ENCODE assay signal across 20 mouse cellular contexts in genomic region chr3:28524562-28524961, GRCm38 (mm10).
DNase-seq lines count a peak whose midpoint lies in the region; ATAC-seq and TF ChIP-seq lines count a peak whose summit lies in the region.
"Had no signal": no experiment of that assay in that cellular context is flagged by ENCODE, and none has a peak within 500 bp of the region (broad histone marks: within the 10 kb centered on the region; RNA-seq: fewer than 3 reads in every experiment).

No protein-coding gene starts in this region.

- no peak for TF ChIP-seq CTCF in heart, postnatal 0 days (IDR thresholded peaks at IDR 0.05; ENCODE audit: low read depth)
- TF ChIP-seq CTCF in embryonic fibroblast, embryonic 13.5 days (IDR thresholded peaks at IDR 0.05; ENCODE audit: borderline replicate concordance, insufficient read depth, low read length), result no peak

- H3K36me3 ChIP-seq in heart, postnatal 0 days (replicated peaks; ENCODE audit: control insufficient read depth, insufficient read depth, low read length), result no peaks in the 10 kb centered on the region
- no peaks in the 10 kb centered on the region for H3K36me3 ChIP-seq in heart, embryonic 11.5 days (ENCODE audit: control insufficient read depth, insufficient read depth, low read length)
- no peaks in the 10 kb centered on the region for H3K36me3 ChIP-seq in intestine, embryonic 16.5 days (ENCODE audit: control insufficient read depth, insufficient read depth, low read length)
- H3K36me3 ChIP-seq: embryonic facial prominence, embryonic 13.5 days; G1E; hindbrain, embryonic 13.5 days had no signal

- no peaks in the 10 kb centered on the region for H3K9me3 ChIP-seq in heart, postnatal 0 days (replicated peaks; ENCODE audit: control insufficient read depth, low read length)
- no peaks in the 10 kb centered on the region for H3K9me3 ChIP-seq in heart, embryonic 11.5 days (replicated peaks; ENCODE audit: control insufficient read depth, low read length)
- no peaks in the 10 kb centered on the region for H3K9me3 ChIP-seq in intestine, embryonic 16.5 days (ENCODE audit: control insufficient read depth, low read length)
- H3K9me3 ChIP-seq: embryonic facial prominence, embryonic 13.5 days; G1E; hindbrain, embryonic 13.5 days had no signal

- no peak overlapping the region for H3K4me2 ChIP-seq in heart, postnatal 0 days (ENCODE audit: low read depth, low read length)
- H3K4me2 ChIP-seq in heart, embryonic 11.5 days, result no peak overlapping the region
- H3K4me2 ChIP-seq in intestine, embryonic 16.5 days (ENCODE audit: low read depth, low read length), result no peak overlapping the region
- H3K4me2 ChIP-seq: embryonic facial prominence, embryonic 13.5 days; hindbrain, embryonic 13.5 days had no signal

- 77% methylated on average over 3 of the region's 3 CpGs for WGBS in heart, postnatal 0 days
- WGBS in heart, embryonic 11.5 days (ENCODE audit: insufficient replicate concordance), result 84% methylated on average over 3 of the region's 3 CpGs
- 89% methylated on average over 3 of the region's 3 CpGs for WGBS in intestine, embryonic 16.5 days

- no peak for TF ChIP-seq POLR2A in embryonic fibroblast, embryonic 13.5 days (IDR thresholded peaks at IDR 0.05; ENCODE audit: low read depth, low read length)

- H3K27ac ChIP-seq in heart, postnatal 0 days (ENCODE audit: low read depth), result peak overlapping the region; percentile 91; the same call in 1 of the 2 replicates
- no peak overlapping the region for H3K27ac ChIP-seq in heart, embryonic 11.5 days (ENCODE audit: low read depth, low read length)
- peak overlapping the region; percentile 95 for H3K27ac ChIP-seq in embryonic fibroblast, embryonic 13.5 days (ENCODE audit: insufficient read depth, low read length)
- H3K27ac ChIP-seq in intestine, embryonic 16.5 days (ENCODE audit: low read length), result no peak overlapping the region
- H3K27ac ChIP-seq: embryonic facial prominence, embryonic 13.5 days; hindbrain, embryonic 13.5 days; hindbrain, postnatal 0 days had no signal

- no peak overlapping the region for H3K4me3 ChIP-seq in heart, postnatal 0 days (ENCODE audit: low read depth, low read length)
- H3K4me3 ChIP-seq in heart, embryonic 11.5 days (ENCODE audit: low read depth, low read length), result no peak overlapping the region
- no peak overlapping the region for H3K4me3 ChIP-seq in embryonic fibroblast, embryonic 13.5 days (ENCODE audit: insufficient read depth, low read length)
- H3K4me3 ChIP-seq in intestine, embryonic 16.5 days (ENCODE audit: low read length), result no peak overlapping the region
- H3K4me3 ChIP-seq: embryonic facial prominence, embryonic 13.5 days; hindbrain, embryonic 13.5 days had no signal

- no peak for TF ChIP-seq EP300 in heart, postnatal 0 days (IDR thresholded peaks at IDR 0.05; ENCODE audit: low read depth)

- DNase-seq in frontal cortex, postnatal 25 days (ENCODE audit: low spot score in 2 of 2), result no peak
- DNase-seq in heart, postnatal 0 days (ENCODE audit: low spot score), result no peak
- peak; percentile 37 for DNase-seq in NIH3T3 (ENCODE audit: low read depth)
- no peak for DNase-seq in adrenal gland, postnatal 36 days
- DNase-seq: adrenal gland, postnatal 10 days; cerebellum, adult 18-20 months; cerebellum, adult 9-11 months; cerebellum, postnatal 36 days; gastrocnemius, postnatal 14 days; heart, postnatal 14 days; kidney, adult 18-20 months had no signal

- peak; percentile 55 for ATAC-seq in frontal cortex, adult (ENCODE audit: low TSS enrichment)
- no peak for ATAC-seq in heart, postnatal 0 days (ENCODE audit: insufficient read depth, low read depth)
- no peak for ATAC-seq in heart, embryonic 11.5 days (replicated peaks; ENCODE audit: insufficient number of reproducible peaks, low FRiP score, low TSS enrichment)
- ATAC-seq in intestine, embryonic 16.5 days, result no peak
- ATAC-seq: CD4-positive, CD25-positive, alpha-beta regulatory T cell, adult 4 months; hindbrain, postnatal 0 days had no signal

- H3K9ac ChIP-seq in heart, postnatal 0 days (replicated peaks; ENCODE audit: low read depth, low read length), result no peak overlapping the region
- H3K9ac ChIP-seq in heart, embryonic 11.5 days (ENCODE audit: low read depth, low read length), result no peak overlapping the region
- no peak overlapping the region for H3K9ac ChIP-seq in intestine, embryonic 16.5 days (ENCODE audit: low read depth, low read length)
- H3K9ac ChIP-seq: embryonic facial prominence, embryonic 13.5 days; hindbrain, embryonic 13.5 days had no signal

- H3K4me1 ChIP-seq in heart, postnatal 0 days (ENCODE audit: control insufficient read depth, insufficient read depth), result peaks cover 4% of the 10 kb centered on the region; the same call in 1 of the 2 replicates
- peaks cover 7% of the 10 kb centered on the region for H3K4me1 ChIP-seq in heart, embryonic 11.5 days (ENCODE audit: control insufficient read depth, insufficient read depth, low read length)
- peaks cover 10% of the 10 kb centered on the region for H3K4me1 ChIP-seq in embryonic fibroblast, embryonic 13.5 days (ENCODE audit: control insufficient read depth, insufficient read depth, low read length)
- H3K4me1 ChIP-seq in intestine, embryonic 16.5 days (ENCODE audit: control insufficient read depth, insufficient read depth, low read length), result peaks cover 4% of the 10 kb centered on the region; the same call in 1 of the 2 replicates
- H3K4me1 ChIP-seq: embryonic facial prominence, embryonic 13.5 days had no signal

- H3K27me3 ChIP-seq in heart, postnatal 0 days (ENCODE audit: control insufficient read depth, insufficient read depth, low read length), result no peaks in the 10 kb centered on the region
- no peaks in the 10 kb centered on the region for H3K27me3 ChIP-seq in heart, embryonic 11.5 days (ENCODE audit: control insufficient read depth, insufficient read depth, low read length)
- H3K27me3 ChIP-seq in intestine, embryonic 16.5 days (replicated peaks; ENCODE audit: control insufficient read depth, insufficient read depth, low read length), result no peaks in the 10 kb centered on the region
- H3K27me3 ChIP-seq: embryonic facial prominence, embryonic 13.5 days; hindbrain, embryonic 13.5 days had no signal

Comparison
In these comparisons a context has a peak if more than half of its experiments do, and no peak if none do; other contexts are left out.
1. H3K27ac ChIP-seq: peak in heart, postnatal 0 days (single experiment) and embryonic fibroblast, embryonic 13.5 days (single experiment); none in heart, embryonic 11.5 days (single experiment) and intestine, embryonic 16.5 days (single experiment).